Mouse (Mus musculus) hindbrain, embryonic 12.5 days (tissue): Measurements from ENCODE around the gene Snrpd2. TPM values are rescaled to one million over a fixed set of nuclear protein-coding genes. Genes with fewer than 3 reads are reported as not detected.
"Not testable (repeated sequence)": the region's sequence is repeated elsewhere in the genome, so short reads cannot be mapped to it uniquely, and the experiment has no call there.

ENCODE experiments used
- ATAC-seq: fragments of 200-750 bp; cut with Nextera tagmentation; 2 replicates; pipeline ENCODE4 v1.8.0; 2017; ENCODE audit warnings: moderate TSS enrichment; ENCODE audit not compliant: low FRiP score
- H3K27ac ChIP-seq: fragments of 300-500 bp; sonication (generic); 2 replicates; pipeline ENCODE4 v1.5.1; 2016; ENCODE audit warnings: mild to moderate bottlenecking
- H3K27me3 ChIP-seq: fragments of 300-500 bp; sonication (generic); 2 replicates; pipeline ENCODE4 v1.6.1; 2016; ENCODE audit warnings: mild to moderate bottlenecking
- H3K36me3 ChIP-seq: fragments of 300-500 bp; sonication (generic); 2 replicates; pipeline ENCODE4 v1.6.1; 2016; ENCODE audit warnings: mild to moderate bottlenecking
- H3K4me1 ChIP-seq: fragments of 300-500 bp; sonication (generic); 2 replicates; pipeline ENCODE4 v1.6.1; 2016
- H3K4me2 ChIP-seq: fragments of 300-500 bp; sonication (generic); replicated peaks from 2 replicates; pipeline ENCODE4 v1.6.1; 2016; ENCODE audit warnings: mild to moderate bottlenecking
- H3K4me3 ChIP-seq: fragments of 300-500 bp; sonication (generic); 2 replicates; pipeline ENCODE4 v1.5.1; 2016; ENCODE audit warnings: mild to moderate bottlenecking
- H3K9ac ChIP-seq: fragments of 300-500 bp; sonication (generic); 2 replicates; pipeline ENCODE4 v1.6.1; 2016; ENCODE audit warnings: mild to moderate bottlenecking, moderate library complexity
- H3K9me3 ChIP-seq: fragments of 300-500 bp; sonication (generic); replicated peaks from 2 replicates; pipeline ENCODE4 v1.6.1; 2016; ENCODE audit warnings: mild to moderate bottlenecking
- WGBS: fragments of 180-500 bp; shearing (Covaris S2); methylation state at CpG from one replicate; pipeline ENCODE4 v1.1.7; 2016; 5-methylcytosine and 5-hydroxymethylcytosine counted together
- polyA plus RNA-seq: library from polyadenylated mRNA; unstranded; fragments of >200 nt; fragmentation: Nextera tagmentation; extraction: Ambion mirVana; gene quantifications from 2 replicates; pipeline ENCODE4 v1.2.1, GENCODE M21; 2016

The Snrpd2 gene
- polyA plus RNA-seq, 1 experiment from 2014 or later: 122 TPM

DNA sequence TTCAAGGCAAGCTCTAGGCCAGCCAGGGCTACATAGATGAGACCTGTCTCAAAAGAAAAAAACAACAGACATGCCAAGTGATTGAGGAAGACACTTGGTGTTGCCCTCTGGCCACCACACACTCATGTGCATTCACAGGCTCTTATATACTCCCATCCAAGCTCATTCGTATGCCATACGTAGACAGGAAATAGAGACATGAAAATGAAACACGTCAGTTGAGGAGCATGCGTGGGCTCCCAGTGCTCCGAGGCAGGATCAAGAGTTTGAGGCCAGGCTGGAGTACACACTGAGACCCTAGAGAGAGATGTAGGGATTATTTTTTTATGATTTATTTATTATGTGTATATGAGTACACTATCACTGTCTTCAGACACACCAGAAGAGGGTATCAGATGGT lies 20.1 kb upstream of the Snrpd2 start:
- no peak overlapping the region for H3K27ac ChIP-seq
- H3K27me3 ChIP-seq: no peaks in the 10 kb centered on the region
- peaks cover 14% of the 10 kb centered on the region; the same call in 1 of the 2 replicates for H3K4me1 ChIP-seq
- no peak overlapping the region for H3K9ac ChIP-seq
- 93% methylated on average over 5 of the region's 5 CpGs for whole genome bisulfite sequencing
- no peaks in the 10 kb centered on the region for H3K9me3 ChIP-seq
- 0 out of 2 replicates have a peak, but pooled peaks cover 6% of the 10 kb centered on the region for H3K36me3 ChIP-seq
- no peak for ATAC-seq
- no peak overlapping the region for H3K4me3 ChIP-seq
- H3K4me2 ChIP-seq: no peak overlapping the region

DNA sequence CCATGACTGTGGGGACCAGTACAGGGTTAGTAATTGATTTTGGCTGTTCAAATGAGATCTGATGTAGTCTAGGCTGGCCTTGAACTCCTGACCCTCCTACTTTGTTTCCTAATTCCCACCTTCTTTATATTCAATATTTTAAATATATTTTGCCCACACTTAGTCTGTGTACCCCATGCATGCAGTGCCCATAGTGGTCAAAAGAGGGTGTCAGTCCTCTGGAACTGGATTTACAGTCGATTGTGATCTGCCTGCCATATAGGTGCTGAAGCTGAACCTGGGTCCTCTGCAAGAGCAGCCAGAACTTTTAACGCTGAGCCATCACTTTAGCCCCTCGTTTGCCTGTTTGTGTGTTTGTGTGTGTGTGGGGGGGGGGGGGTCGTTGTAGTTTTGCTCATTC lies 18.9 kb upstream of the Snrpd2 start:
- peak; percentile 16; the same call in 1 of the 2 replicates for ATAC-seq
- WGBS: 36% methylated on average over 4 of the region's 4 CpGs
- H3K4me1 ChIP-seq: peaks cover 14% of the 10 kb centered on the region; the same call in 1 of the 2 replicates
- H3K27ac ChIP-seq: peak overlapping the region; percentile 92
- peak overlapping the region; percentile 57 for H3K4me2 ChIP-seq
- no peaks in the 10 kb centered on the region for H3K9me3 ChIP-seq
- H3K4me3 ChIP-seq: peak overlapping the region; percentile 36
- H3K27me3 ChIP-seq: no peaks in the 10 kb centered on the region
- H3K9ac ChIP-seq: peak overlapping the region; percentile 48
- peaks cover 18% of the 10 kb centered on the region for H3K36me3 ChIP-seq

DNA sequence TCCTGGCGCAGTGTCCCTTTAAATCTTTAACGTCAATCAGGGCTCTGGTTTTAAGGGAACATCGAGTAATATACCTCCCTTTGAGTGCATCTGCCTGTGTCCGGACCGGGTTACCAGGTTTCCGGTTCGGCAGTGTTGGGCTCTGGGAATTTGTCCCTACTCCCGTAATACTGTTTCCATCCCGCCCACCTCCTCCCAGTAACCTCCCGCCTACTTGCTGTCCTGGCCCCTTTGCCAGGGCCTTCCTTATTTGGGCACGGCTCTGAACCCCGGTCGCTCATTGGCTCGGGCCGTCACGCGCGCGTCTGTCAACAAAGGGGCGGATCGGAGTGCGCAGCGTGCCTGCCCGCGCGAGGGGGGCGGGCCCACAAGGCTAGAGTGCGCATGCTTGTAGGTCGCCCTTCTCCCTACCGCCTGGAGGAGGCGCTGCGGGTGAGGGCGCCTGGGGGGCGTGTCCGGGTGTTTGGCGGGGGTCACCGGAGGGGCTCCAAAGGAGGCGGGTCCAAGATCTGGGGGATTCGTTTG lies 18.1 kb upstream of the Snrpd2 start:
- ATAC-seq: peak; percentile 98
- H3K9ac ChIP-seq: peak overlapping the region; percentile 48
- peaks cover 25% of the 10 kb centered on the region for H3K36me3 ChIP-seq
- peak overlapping the region; percentile 57 for H3K4me2 ChIP-seq
- peaks cover 14% of the 10 kb centered on the region; the same call in 1 of the 2 replicates for H3K4me1 ChIP-seq
- H3K27ac ChIP-seq: peak overlapping the region; percentile 92
- under 1% methylated on average over 39 of the region's 39 CpGs for WGBS
- H3K4me3 ChIP-seq: peak overlapping the region; percentile 36
- no peaks in the 10 kb centered on the region for H3K27me3 ChIP-seq
- no peaks in the 10 kb centered on the region for H3K9me3 ChIP-seq

DNA sequence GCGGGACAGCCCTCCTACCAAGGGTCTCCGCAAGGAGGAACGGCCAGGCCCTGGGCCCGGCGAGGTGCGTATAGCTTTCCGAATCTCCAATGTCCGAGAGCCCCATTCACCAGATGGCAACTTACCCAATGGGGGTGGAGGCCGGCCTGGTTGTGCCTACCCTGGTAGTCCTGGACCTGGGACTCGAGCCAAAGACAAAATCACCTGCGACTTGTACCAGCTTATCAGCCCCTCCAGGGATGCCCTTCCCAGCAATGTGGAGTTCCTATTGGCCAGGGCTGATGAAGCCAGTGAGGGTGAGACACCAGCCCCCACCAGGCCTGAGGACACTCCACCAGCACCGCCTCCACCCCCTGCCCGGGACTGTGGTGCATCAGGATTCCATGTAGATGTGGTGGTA lies 13.4 kb upstream of the Snrpd2 start:
- Histone ChIP-seq H3K4me3 (no peak overlapping the region), H3K4me1 (peaks cover 5% of the 10 kb centered on the region; the same call in 1 of the 2 replicates), H3K9me3 (no peaks in the 10 kb centered on the region), H3K9ac (no peak overlapping the region), H3K27me3 (no peaks in the 10 kb centered on the region), H3K27ac (no peak overlapping the region), H3K4me2 (no peak overlapping the region), H3K36me3 (peaks cover 60% of the 10 kb centered on the region)
- 97% methylated on average over 13 of the region's 13 CpGs for WGBS
- ATAC-seq: no peak

DNA sequence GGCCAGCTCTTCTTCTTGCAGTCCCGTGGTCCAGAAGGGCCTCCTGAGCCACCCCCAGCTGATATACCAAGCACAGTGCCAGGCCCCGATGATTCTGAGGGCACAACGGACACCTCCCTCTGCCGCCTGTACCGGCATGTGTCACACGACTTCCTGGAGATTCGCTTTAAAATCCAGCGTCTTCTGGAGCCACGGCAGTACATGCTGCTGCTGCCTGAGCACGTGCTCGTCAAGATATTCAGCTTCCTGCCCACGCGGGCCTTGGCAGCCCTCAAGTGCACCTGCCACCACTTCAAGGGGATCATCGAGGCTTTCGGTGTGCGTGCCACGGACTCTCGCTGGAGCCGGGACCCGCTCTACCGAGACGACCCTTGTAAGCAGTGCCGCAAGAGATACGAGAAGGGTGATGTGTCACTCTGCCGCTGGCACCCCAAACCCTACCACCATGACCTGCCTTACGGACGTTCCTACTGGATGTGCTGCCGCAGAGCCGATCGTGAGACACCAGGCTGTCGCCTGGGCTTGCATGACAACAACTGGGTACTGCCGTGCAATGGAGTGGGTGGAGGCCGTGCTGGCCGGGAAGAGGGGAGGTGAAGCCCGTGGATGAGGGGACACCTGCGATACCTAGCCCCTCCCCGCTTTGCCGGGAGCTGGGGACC lies 12.7 kb upstream of the Snrpd2 start:
- Histone ChIP-seq H3K27me3 (no peaks in the 10 kb centered on the region), H3K9me3 (no peaks in the 10 kb centered on the region), H3K4me3 (no peak overlapping the region), H3K9ac (no peak overlapping the region), H3K4me1 (peaks cover 4% of the 10 kb centered on the region; the same call in 1 of the 2 replicates), H3K36me3 (peaks cover 66% of the 10 kb centered on the region), H3K4me2 (no peak overlapping the region), H3K27ac (0 out of 2 replicates have a peak overlapping the region, but pooled peaks have one; percentile 12)
- WGBS: 92% methylated on average over 38 of the region's 38 CpGs
- ATAC-seq: no peak

DNA sequence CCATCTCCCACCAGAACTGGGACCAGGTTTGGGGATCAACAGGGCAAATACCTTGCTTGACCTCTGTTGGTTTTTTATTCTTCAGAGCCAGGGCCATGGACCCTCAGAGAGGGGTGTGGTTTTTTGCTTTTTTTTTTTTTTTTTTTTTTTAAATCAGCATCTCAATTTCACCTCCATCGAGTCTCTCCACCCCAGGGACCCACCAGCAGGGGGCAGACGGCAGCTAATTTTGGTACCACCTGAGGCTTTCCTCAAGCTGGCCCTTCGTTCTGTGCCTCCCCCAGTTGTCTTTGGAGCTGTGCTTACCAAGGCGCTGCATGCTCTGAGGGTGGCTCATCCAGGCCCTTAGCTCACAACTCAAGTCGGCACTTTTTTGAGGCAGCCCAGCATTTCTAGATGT lies 12.1 kb upstream of the Snrpd2 start:
- no peak for ATAC-seq
- no peak overlapping the region for H3K4me2 ChIP-seq
- 55% methylated on average over 5 of the region's 5 CpGs for WGBS
- no peak overlapping the region for H3K27ac ChIP-seq
- H3K4me3 ChIP-seq: no peak overlapping the region
- no peaks in the 10 kb centered on the region for H3K9me3 ChIP-seq
- no peaks in the 10 kb centered on the region for H3K27me3 ChIP-seq
- H3K9ac ChIP-seq: no peak overlapping the region
- H3K4me1 ChIP-seq: no peaks in the 10 kb centered on the region
- peaks cover 71% of the 10 kb centered on the region for H3K36me3 ChIP-seq

DNA sequence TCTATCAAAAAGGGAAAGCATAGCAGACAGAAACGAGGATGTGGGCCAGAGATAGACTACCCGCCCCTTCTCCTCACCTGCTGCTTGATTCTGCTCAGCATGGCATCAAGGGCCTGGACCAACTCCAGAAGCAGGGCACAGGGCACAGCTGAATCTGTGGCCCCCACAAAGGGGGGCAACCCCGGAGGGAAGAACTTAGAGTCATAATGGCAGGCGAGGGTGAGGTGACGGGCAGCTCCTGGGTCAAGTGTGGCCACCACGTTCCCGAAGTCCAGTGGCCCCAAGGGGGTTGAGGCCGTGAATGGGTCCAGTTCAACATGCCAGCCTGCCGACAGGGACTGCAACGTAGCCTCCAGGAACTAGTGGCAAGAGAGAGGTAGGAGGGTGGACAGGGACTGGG lies 2.7 kb upstream of the Snrpd2 start:
- peaks cover 24% of the 10 kb centered on the region for H3K4me1 ChIP-seq
- no peak for ATAC-seq
- 89% methylated on average over 10 of the region's 10 CpGs for WGBS
- H3K36me3 ChIP-seq: peaks cover 24% of the 10 kb centered on the region
- no peak overlapping the region for H3K9ac ChIP-seq
- H3K4me3 ChIP-seq: no peak overlapping the region
- H3K9me3 ChIP-seq: no peaks in the 10 kb centered on the region
- H3K4me2 ChIP-seq: no peak overlapping the region
- no peaks in the 10 kb centered on the region for H3K27me3 ChIP-seq
- no peak overlapping the region for H3K27ac ChIP-seq

DNA sequence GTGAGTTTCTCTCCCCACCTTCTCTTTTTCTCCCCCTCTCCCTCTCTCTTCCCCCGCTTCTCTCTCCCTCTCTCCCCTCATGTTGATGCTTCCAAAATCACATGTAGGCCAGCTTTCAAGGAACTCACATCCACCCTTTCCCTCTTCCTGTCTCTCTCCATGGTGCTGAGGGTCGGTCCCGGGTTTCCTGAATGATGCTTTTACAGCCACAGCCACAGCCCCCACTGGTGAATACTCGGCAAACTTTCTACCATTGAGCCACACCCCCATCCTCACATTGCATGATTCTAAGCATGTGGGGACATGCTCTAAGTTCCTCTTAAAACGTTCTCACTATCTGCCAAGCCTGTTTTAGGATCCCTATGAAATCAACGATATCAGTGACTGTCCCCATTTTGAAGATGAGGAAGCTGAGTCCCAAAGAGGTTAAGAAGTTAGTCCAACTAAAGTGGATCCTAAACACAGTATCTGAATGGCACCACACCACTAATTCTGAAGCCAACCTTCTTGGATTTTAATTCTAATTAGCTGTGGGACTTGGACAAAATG lies 2.0 kb upstream of the Snrpd2 start:
- Histone ChIP-seq H3K4me2 (peak overlapping the region; percentile 66), H3K36me3 (peaks cover 22% of the 10 kb centered on the region), H3K27ac (no peak overlapping the region), H3K9me3 (no peaks in the 10 kb centered on the region), H3K9ac (peak overlapping the region; percentile 9; the same call in 1 of the 2 replicates), H3K4me1 (peaks cover 24% of the 10 kb centered on the region), H3K27me3 (no peaks in the 10 kb centered on the region), H3K4me3 (peak overlapping the region; percentile 60; the same call in 1 of the 2 replicates)
- no peak for ATAC-seq
- WGBS: 62% methylated on average over 6 of the region's 6 CpGs

DNA sequence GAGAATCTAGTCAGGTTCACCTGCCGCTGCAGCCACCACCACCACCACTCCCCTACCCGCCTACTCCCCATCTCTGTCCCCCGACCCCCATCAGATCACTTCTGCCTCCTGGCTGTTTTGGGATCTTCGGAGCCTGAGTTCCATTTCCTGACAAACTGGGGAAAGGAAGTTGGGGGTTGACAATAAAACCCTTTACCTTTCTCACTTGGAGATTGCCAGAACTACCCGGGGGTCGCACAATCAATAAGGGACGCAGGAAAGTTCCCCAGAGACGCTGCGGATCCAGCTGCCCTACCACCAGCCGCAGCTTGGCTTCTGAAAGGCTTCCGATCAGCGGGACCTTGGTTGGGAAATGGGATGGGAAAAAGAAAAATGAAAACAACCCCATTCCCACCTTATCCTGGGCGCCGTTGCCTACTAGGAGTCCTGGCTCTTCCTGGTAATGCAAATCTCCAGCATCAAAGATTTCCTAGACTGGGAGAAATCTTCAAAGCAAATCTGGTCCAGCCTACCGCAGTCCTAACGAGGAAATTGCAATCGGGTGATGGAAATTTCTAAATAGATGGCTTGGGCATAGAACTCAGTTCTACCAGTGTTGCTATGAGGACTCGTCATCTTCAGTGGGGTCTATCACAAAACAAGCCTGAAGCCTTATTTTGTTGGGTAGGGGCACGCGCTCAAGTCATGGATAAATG lies 1.2 kb upstream of the Snrpd2 start:
- Histone ChIP-seq H3K4me2 (peak overlapping the region; percentile 66), H3K4me3 (peak overlapping the region; percentile 60), H3K4me1 (peaks cover 24% of the 10 kb centered on the region), H3K27ac (peak overlapping the region; percentile 86), H3K9me3 (no peaks in the 10 kb centered on the region), H3K9ac (peak overlapping the region; percentile 73), H3K27me3 (no peaks in the 10 kb centered on the region), H3K36me3 (peaks cover 27% of the 10 kb centered on the region)
- ATAC-seq: no peak
- WGBS: 13% methylated on average over 20 of the region's 20 CpGs

DNA sequence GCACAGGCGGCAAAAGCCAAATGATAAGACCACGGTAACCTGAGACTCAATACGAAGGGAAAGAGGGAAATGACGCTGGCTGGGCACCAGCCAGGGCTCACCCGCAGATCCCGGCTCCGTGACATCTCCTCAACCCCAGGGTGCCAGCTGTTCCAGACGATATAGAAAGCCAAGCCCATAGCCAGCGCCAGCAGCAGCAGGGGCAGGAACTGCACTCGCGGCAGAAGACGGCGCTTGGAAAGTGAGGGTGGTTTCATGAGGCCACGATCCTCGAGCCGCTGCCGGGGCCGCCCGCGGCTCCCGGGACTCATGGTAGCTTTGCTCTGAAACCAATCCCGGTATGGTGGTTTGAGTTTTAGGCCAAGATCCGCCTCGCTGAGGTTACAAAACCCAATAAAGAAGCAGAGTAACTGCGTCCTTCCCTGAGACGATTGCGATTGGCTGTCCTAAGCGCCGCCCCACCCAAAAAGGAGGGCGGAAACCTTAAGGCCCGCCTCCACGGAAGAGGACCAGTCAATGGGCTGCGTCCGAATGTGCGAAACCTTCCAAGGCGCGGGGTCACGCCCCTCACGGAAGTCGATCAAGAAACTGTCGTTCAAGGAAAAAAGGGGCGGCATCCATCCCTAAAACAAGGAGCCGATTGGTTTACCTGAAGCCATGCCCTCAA lies 514 bp upstream of the Snrpd2 start, which contains the start of gene Qpctl:
TSS of gene Qpctl (minus strand) at position 417 of the 667 bp plus-strand sequence.
- H3K9ac ChIP-seq: peak within 1 kb of the TSS; percentile 73
- WGBS: under 1% methylated on average over 43 of the region's 43 CpGs
- H3K27ac ChIP-seq: peak within 1 kb of the TSS; percentile 86
- peak within 1 kb of the TSS; percentile 60 for H3K4me3 ChIP-seq
- no peaks in the 10 kb centered on the region for H3K27me3 ChIP-seq
- peak within 1 kb of the TSS; percentile 66 for H3K4me2 ChIP-seq
- peak; percentile 98 for ATAC-seq
- H3K36me3 ChIP-seq: peaks cover 34% of the 10 kb centered on the region
- H3K9me3 ChIP-seq: no peaks in the 10 kb centered on the region
- H3K4me1 ChIP-seq: peaks cover 24% of the 10 kb centered on the region

DNA sequence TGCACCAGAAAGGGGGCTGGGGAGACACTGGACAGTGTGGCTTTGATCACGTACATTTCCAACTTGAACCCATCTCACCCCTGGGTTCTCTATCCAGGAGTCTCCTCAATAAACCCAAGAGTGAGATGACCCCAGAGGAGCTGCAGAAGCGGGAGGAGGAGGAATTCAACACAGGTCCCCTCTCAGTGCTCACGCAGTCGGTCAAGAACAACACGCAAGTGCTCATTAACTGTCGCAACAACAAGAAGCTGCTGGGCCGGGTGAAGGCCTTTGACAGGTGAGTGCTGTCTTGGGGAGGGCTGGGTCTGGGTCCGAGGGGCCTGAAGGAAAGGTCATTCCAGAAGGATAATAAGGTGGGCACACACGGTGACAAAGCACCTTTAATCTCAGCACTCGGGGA lies 1.6 kb downstream of the Snrpd2 start:
- ATAC-seq, H3K27me3 ChIP-seq, H3K9me3 ChIP-seq, H3K27ac ChIP-seq, H3K4me2 ChIP-seq, H3K9ac ChIP-seq: not testable (repeated sequence)
- peak overlapping the region; percentile 60; the same call in 1 of the 2 replicates for H3K4me3 ChIP-seq
- H3K4me1 ChIP-seq: peaks cover 24% of the 10 kb centered on the region
- WGBS: 93% methylated on average over 10 of the region's 10 CpGs
- H3K36me3 ChIP-seq: peaks cover 41% of the 10 kb centered on the region

DNA sequence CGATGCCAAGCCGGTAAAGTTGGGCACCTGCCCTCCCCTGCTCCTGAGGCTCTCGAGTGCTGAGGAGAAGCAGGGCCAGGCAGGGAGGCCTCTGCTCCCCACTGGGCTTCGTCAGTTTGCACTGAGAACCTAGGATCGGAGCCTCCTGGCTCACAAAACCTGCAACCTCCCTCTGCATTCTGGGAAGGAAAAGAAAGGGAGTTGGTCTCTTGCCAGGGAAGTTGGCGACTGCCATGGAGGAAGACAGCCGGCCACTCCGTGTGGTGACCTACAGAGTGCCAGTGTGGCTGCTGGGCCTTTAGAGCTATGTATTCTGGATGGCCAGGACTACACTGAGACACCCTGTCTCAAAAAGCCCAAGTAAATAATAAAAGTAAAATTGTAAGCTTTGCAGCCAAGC lies 5.3 kb downstream of the Snrpd2 start:
- WGBS: 82% methylated on average over 8 of the region's 8 CpGs
- no peak for ATAC-seq

More for the DNA sequence above, 5.3 kb downstream of the Snrpd2 start:
- no peaks in the 10 kb centered on the region for H3K9me3 ChIP-seq
- peaks cover 34% of the 10 kb centered on the region for H3K36me3 ChIP-seq
- peaks cover 18% of the 10 kb centered on the region for H3K4me1 ChIP-seq
- no peak overlapping the region for H3K4me2 ChIP-seq
- H3K27ac ChIP-seq: no peak overlapping the region
- H3K27me3 ChIP-seq: peaks cover 15% of the 10 kb centered on the region
- H3K9ac ChIP-seq: no peak overlapping the region
- H3K4me3 ChIP-seq: no peak overlapping the region
